Mouse (Mus musculus): ENCODE measurements around the gene Med19. TPM values are rescaled to one million over a fixed set of nuclear protein-coding genes. Genes with fewer than 3 reads are reported as not detected.

Gene Med19
- total RNA-seq, 2 experiments from 2014 or later: 31.4 to 31.8 TPM

- DNase-seq (ENCODE audit: low spot score in 2 of 2): peak in 1 of 2 experiments; percentile 55
- H3K4me3 ChIP-seq: peak overlapping the region; percentile 97
- peak; percentile 66 for TF ChIP-seq CTCF (conservative IDR thresholded peaks at IDR 0.05)
- H3K27ac ChIP-seq: peak overlapping the region; percentile 90
Observed at GRCm38 (mm10) chr2:84677270-84677967, 783 bp upstream of the Med19 start.

- no peak for DNase-seq (ENCODE audit: low spot score in 2 of 2)
- TF ChIP-seq CTCF (conservative IDR thresholded peaks at IDR 0.05): no peak
- H3K4me3 ChIP-seq: peak within 1 kb of the TSS; percentile 97
- H3K27ac ChIP-seq: peak within 1 kb of the TSS; percentile 90
Observed at GRCm38 (mm10) chr2:84679016-84679415, 814 bp downstream of the Med19 start, which contains the start of gene Tmx2. Gene Tmx2 (minus strand): TSS chr2:84679140.

- H3K4me3 ChIP-seq: no peak overlapping the region
- no peak for TF ChIP-seq CTCF (conservative IDR thresholded peaks at IDR 0.05)
- DNase-seq (ENCODE audit: low spot score in 2 of 2): no peak
- no peak overlapping the region for H3K27ac ChIP-seq
Observed at GRCm38 (mm10) chr2:84682605-84683183, 4.5 kb downstream of the Med19 start.

- no peak for DNase-seq (ENCODE audit: low spot score in 2 of 2)
- H3K27ac ChIP-seq: no peak overlapping the region
- no peak for TF ChIP-seq CTCF (conservative IDR thresholded peaks at IDR 0.05)
- H3K4me3 ChIP-seq: no peak overlapping the region
Observed at GRCm38 (mm10) chr2:84688080-84688844, 10.1 kb downstream of the Med19 start.

GRCm38 (mm10) chr2:84690050-84690449, 11.8 kb downstream of the Med19 start:
- H3K4me3 ChIP-seq: no peak overlapping the region
- H3K27ac ChIP-seq: peak overlapping the region; percentile 36; the same call in 1 of the 2 replicates
- no peak for TF ChIP-seq CTCF (conservative IDR thresholded peaks at IDR 0.05)
- DNase-seq (ENCODE audit: low spot score in 2 of 2): no peak

GRCm38 (mm10) chr2:84695007-84695695, 16.9 kb downstream of the Med19 start:
- Histone ChIP-seq H3K4me3 (no peak overlapping the region), H3K27ac (no peak overlapping the region)
- no peak for TF ChIP-seq CTCF (conservative IDR thresholded peaks at IDR 0.05)
- no peak for DNase-seq (ENCODE audit: low spot score in 2 of 2)

- no peak for TF ChIP-seq CTCF (conservative IDR thresholded peaks at IDR 0.05)
- DNase-seq (ENCODE audit: low spot score in 2 of 2): no peak
- no peak overlapping the region for H3K27ac ChIP-seq
Observed at GRCm38 (mm10) chr2:84703497-84703896, 25.3 kb downstream of the Med19 start.

GRCm38 (mm10) chr2:84704329-84704728, 26.1 kb downstream of the Med19 start:
- DNase-seq (ENCODE audit: low spot score in 2 of 2): no peak
- no peak for TF ChIP-seq CTCF (conservative IDR thresholded peaks at IDR 0.05)
- no peak overlapping the region for H3K4me3 ChIP-seq
- H3K27ac ChIP-seq: no peak overlapping the region

More at GRCm38 (mm10) chr2:84703497-84703896, 25.3 kb downstream of the Med19 start:
- no peak overlapping the region for H3K4me3 ChIP-seq

GRCm38 (mm10) chr2:84705295-84705694, 27.1 kb downstream of the Med19 start:
- Histone ChIP-seq H3K27ac (no peak overlapping the region), H3K4me3 (no peak overlapping the region)
- TF ChIP-seq CTCF (conservative IDR thresholded peaks at IDR 0.05): no peak
- no peak for DNase-seq (ENCODE audit: low spot score in 2 of 2)

GRCm38 (mm10) chr2:84707523-84707922, 29.3 kb downstream of the Med19 start:
- DNase-seq (ENCODE audit: low spot score in 2 of 2): no peak
- Histone ChIP-seq H3K4me3 (no peak overlapping the region), H3K27ac (no peak overlapping the region)
- TF ChIP-seq CTCF (conservative IDR thresholded peaks at IDR 0.05): no peak

- no peak overlapping the region for H3K27ac ChIP-seq
- no peak overlapping the region for H3K4me3 ChIP-seq
- no peak for TF ChIP-seq CTCF (conservative IDR thresholded peaks at IDR 0.05)
- no peak for DNase-seq (ENCODE audit: low spot score in 2 of 2)
Observed at GRCm38 (mm10) chr2:84711898-84712297, 33.7 kb downstream of the Med19 start.

- H3K4me3 ChIP-seq: peak overlapping the region; percentile 72
- peak overlapping the region; percentile 98 for H3K27ac ChIP-seq
- TF ChIP-seq CTCF (conservative IDR thresholded peaks at IDR 0.05): no peak
- DNase-seq (ENCODE audit: low spot score in 2 of 2): no peak
Observed at GRCm38 (mm10) chr2:84714422-84714810, 36.2 kb downstream of the Med19 start.

All from layer of hippocampus, adult 2 months (tissue).